Mouse (Mus musculus): ENCODE data around the gene Zkscan2.

Gene Zkscan2

GRCm38 (mm10) chr7:123500239-123501219 is at the start of gene Zkscan2:
Zkscan2 (minus strand) TSS chr7:123500449.
- peak; percentile 95 for DNase-seq (ENCODE audit: low read depth, low spot score)

- no peak for DNase-seq (ENCODE audit: low read depth, low spot score)
Measured at GRCm38 (mm10) chr7:123529190-123529589, 28.9 kb upstream of the Zkscan2 start.

GRCm38 (mm10) chr7:123525761-123526160 is 25.5 kb upstream of the Zkscan2 start:
- DNase-seq (ENCODE audit: low read depth, low spot score), result no peak

- peak; percentile 69 for DNase-seq (ENCODE audit: low read depth, low spot score)
Measured at GRCm38 (mm10) chr7:123524218-123524861, 24.1 kb upstream of the Zkscan2 start.

GRCm38 (mm10) chr7:123507946-123508345 is 7.7 kb upstream of the Zkscan2 start:
- peak; percentile 13 for DNase-seq (ENCODE audit: low read depth, low spot score)

- DNase-seq (ENCODE audit: low read depth, low spot score), result peak; percentile 56
Measured at GRCm38 (mm10) chr7:123503358-123503757, 3.1 kb upstream of the Zkscan2 start.

GRCm38 (mm10) chr7:123499481-123500238 is 589 bp downstream of the Zkscan2 start:
- DNase-seq (ENCODE audit: low read depth, low spot score), result peak; percentile 23

- no peak for DNase-seq (ENCODE audit: low read depth, low spot score)
Measured at GRCm38 (mm10) chr7:123487703-123488102, 12.5 kb downstream of the Zkscan2 start.

GRCm38 (mm10) chr7:123467961-123468360 is 32.3 kb downstream of the Zkscan2 start:
- DNase-seq (ENCODE audit: low read depth, low spot score), result no peak

GRCm38 (mm10) chr7:123465692-123466387 is 34.4 kb downstream of the Zkscan2 start:
- DNase-seq (ENCODE audit: low read depth, low spot score), result peak; percentile 84

- DNase-seq (ENCODE audit: low read depth, low spot score), result no peak
Measured at GRCm38 (mm10) chr7:123463569-123463968, 36.7 kb downstream of the Zkscan2 start.

GRCm38 (mm10) chr7:123462070-123462501 is 38.2 kb downstream of the Zkscan2 start, which contains the start of gene Aqp8:
Aqp8 (plus strand) TSS chr7:123462291.
- DNase-seq (ENCODE audit: low read depth, low spot score), result peak; percentile 59

GRCm38 (mm10) chr7:123461316-123461715 is 38.9 kb downstream of the Zkscan2 start:
- DNase-seq (ENCODE audit: low read depth, low spot score), result no peak

GRCm38 (mm10) chr7:123459247-123459646 is 41.0 kb downstream of the Zkscan2 start:
- no peak for DNase-seq (ENCODE audit: low read depth, low spot score)

GRCm38 (mm10) chr7:123458309-123458708 is 41.9 kb downstream of the Zkscan2 start:
- DNase-seq (ENCODE audit: low read depth, low spot score), result no peak

GRCm38 (mm10) chr7:123455088-123455487 is 45.2 kb downstream of the Zkscan2 start:
- no peak for DNase-seq (ENCODE audit: low read depth, low spot score)

- DNase-seq (ENCODE audit: low read depth, low spot score), result no peak
Measured at GRCm38 (mm10) chr7:123453066-123453465, 47.2 kb downstream of the Zkscan2 start.

GRCm38 (mm10) chr7:123452551-123452950 is 47.7 kb downstream of the Zkscan2 start:
- DNase-seq (ENCODE audit: low read depth, low spot score), result no peak

GRCm38 (mm10) chr7:123450515-123450914 is 49.7 kb downstream of the Zkscan2 start:
- no peak for DNase-seq (ENCODE audit: low read depth, low spot score)

GRCm38 (mm10) chr7:123449676-123450075 is 50.6 kb downstream of the Zkscan2 start:
- no peak for DNase-seq (ENCODE audit: low read depth, low spot score)

- DNase-seq (ENCODE audit: low read depth, low spot score), result no peak
Measured at GRCm38 (mm10) chr7:123448794-123449193, 51.5 kb downstream of the Zkscan2 start.

Measured in ZHBTc4 (cell line).